14 mouse cellular contexts compared by ENCODE assay signal in the genomic region with DNA sequence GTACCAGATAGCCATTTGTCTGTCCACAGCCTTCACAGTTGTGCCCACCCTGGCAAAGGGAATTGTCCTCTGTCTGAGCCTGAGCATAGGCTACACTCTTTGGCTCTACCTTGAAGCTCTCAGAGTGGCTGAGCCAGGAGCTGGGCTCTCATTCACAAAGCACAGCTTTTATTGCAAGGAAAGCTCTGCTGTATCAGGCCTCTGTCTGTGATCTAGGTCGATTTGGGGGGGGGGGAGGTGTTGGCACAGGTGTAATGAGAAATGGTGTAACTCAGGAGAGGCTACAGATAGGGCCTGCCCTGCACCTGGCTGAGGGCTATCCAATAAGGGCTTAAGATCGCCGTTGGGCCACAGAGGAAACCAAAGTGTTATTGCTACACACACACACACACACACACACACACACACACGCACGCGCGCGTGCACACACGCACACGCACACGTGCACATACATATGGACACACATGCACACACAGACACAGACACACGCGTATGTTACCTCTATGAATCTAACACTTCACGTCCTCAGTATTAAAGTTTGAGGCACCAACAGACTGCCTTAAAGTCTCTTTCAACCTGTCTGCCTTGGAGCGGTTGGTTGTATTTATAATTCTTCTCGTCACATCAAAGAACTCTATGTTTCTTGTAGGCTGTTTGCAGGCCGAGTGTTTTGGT.
A peak's percentile ranks its signal among the peaks of the same experiment; 100 is the strongest.
DNase-seq lines count a peak whose midpoint lies in the region; ATAC-seq and TF ChIP-seq lines count a peak whose summit lies in the region.
"Had no signal": no experiment of that assay in that cellular context is flagged by ENCODE, and none has a peak within 500 bp of the region (broad histone marks: within the 10 kb centered on the region; RNA-seq: fewer than 3 reads in every experiment).

No protein-coding gene starts in this region.

- 0 out of 2 replicates have a peak overlapping the region, but pooled peaks have one; percentile 18 for H3K4me2 ChIP-seq in hindbrain, postnatal 0 days (ENCODE audit: low read depth, low read length)
- no peak overlapping the region for H3K4me2 ChIP-seq in midbrain, embryonic 15.5 days
- H3K4me2 ChIP-seq in lung, postnatal 0 days (replicated peaks; ENCODE audit: low read depth, low read length) = no peak overlapping the region
- H3K4me2 ChIP-seq: heart, embryonic 13.5 days; limb, embryonic 12.5 days; lung, embryonic 14.5 days had no signal

- WGBS in hindbrain, postnatal 0 days = 88% methylated on average over 17 of the region's 17 CpGs
- WGBS in hindbrain, embryonic 10.5 days = 90% methylated on average over 17 of the region's 17 CpGs
- 82% methylated on average over 17 of the region's 17 CpGs for WGBS in thymus, adult 2 months
- 87% methylated on average over 17 of the region's 17 CpGs for WGBS in midbrain, embryonic 15.5 days
- 87% methylated on average over 17 of the region's 17 CpGs for WGBS in lung, postnatal 0 days

- H3K27me3 ChIP-seq in hindbrain, postnatal 0 days (ENCODE audit: insufficient read depth, low read length) = no peaks in the 10 kb centered on the region
- peaks cover 99% of the 10 kb centered on the region for H3K27me3 ChIP-seq in hindbrain, embryonic 10.5 days (ENCODE audit: insufficient read depth, poor library complexity, severe bottlenecking)
- H3K27me3 ChIP-seq in thymus, adult 2 months (ENCODE audit: control insufficient read depth, insufficient read depth, low read length) = no peaks in the 10 kb centered on the region
- H3K27me3 ChIP-seq in midbrain, embryonic 15.5 days (replicated peaks) = peaks cover 67% of the 10 kb centered on the region
- H3K27me3 ChIP-seq in lung, postnatal 0 days (replicated peaks; ENCODE audit: insufficient read depth, low read length) = no peaks in the 10 kb centered on the region

- peak; percentile 3 for DNase-seq in adrenal gland, postnatal 14 days
- DNase-seq in adrenal gland, postnatal 25 days = no peak
- no peak for DNase-seq in hindbrain, postnatal 0 days (ENCODE audit: low spot score)
- DNase-seq in hindbrain, embryonic 10.5 days (ENCODE audit: low spot score) = no peak
- no peak for DNase-seq in thymus, adult 2 months
- no peak for DNase-seq in thymus, postnatal 25 days
- DNase-seq in lung, postnatal 0 days (ENCODE audit: low spot score) = no peak
- DNase-seq: layer of hippocampus, adult 9-11 months; lung, embryonic 14.5 days had no signal

- H3K9me3 ChIP-seq in hindbrain, postnatal 0 days (ENCODE audit: low read length) = no peaks in the 10 kb centered on the region
- H3K9me3 ChIP-seq in hindbrain, embryonic 10.5 days = no peaks in the 10 kb centered on the region
- H3K9me3 ChIP-seq in midbrain, embryonic 15.5 days = no peaks in the 10 kb centered on the region
- H3K9me3 ChIP-seq in lung, postnatal 0 days (ENCODE audit: low read length) = no peaks in the 10 kb centered on the region
- H3K9me3 ChIP-seq: G1E; heart, embryonic 13.5 days; limb, embryonic 12.5 days; megakaryocyte, embryonic 14.5 days had no signal

- no peak overlapping the region for H3K4me3 ChIP-seq in hindbrain, postnatal 0 days (ENCODE audit: low read length)
- H3K4me3 ChIP-seq in hindbrain, embryonic 10.5 days = no peak overlapping the region
- no peak overlapping the region for H3K4me3 ChIP-seq in thymus, adult 2 months (ENCODE audit: control insufficient read depth, insufficient read depth, low read length)
- H3K4me3 ChIP-seq in midbrain, embryonic 15.5 days = no peak overlapping the region
- H3K4me3 ChIP-seq in lung, postnatal 0 days (ENCODE audit: low read depth, low read length) = no peak overlapping the region
- H3K4me3 ChIP-seq: heart, embryonic 13.5 days; limb, embryonic 12.5 days; megakaryocyte, embryonic 14.5 days had no signal

- H3K9ac ChIP-seq in hindbrain, postnatal 0 days (replicated peaks; ENCODE audit: low read length) = no peak overlapping the region
- no peak overlapping the region for H3K9ac ChIP-seq in midbrain, embryonic 15.5 days
- H3K9ac ChIP-seq in lung, postnatal 0 days (replicated peaks; ENCODE audit: low read depth) = no peak overlapping the region
- H3K9ac ChIP-seq: heart, embryonic 13.5 days; limb, embryonic 12.5 days; lung, embryonic 14.5 days had no signal

- peaks cover 11% of the 10 kb centered on the region; the same call in 1 of the 2 replicates for H3K4me1 ChIP-seq in hindbrain, postnatal 0 days (ENCODE audit: insufficient read depth, low read length)
- H3K4me1 ChIP-seq in hindbrain, embryonic 10.5 days (replicated peaks) = peaks cover 12% of the 10 kb centered on the region
- peaks cover 21% of the 10 kb centered on the region for H3K4me1 ChIP-seq in thymus, adult 2 months (replicated peaks; ENCODE audit: control insufficient read depth, insufficient read depth, low read length)
- peaks cover 14% of the 10 kb centered on the region for H3K4me1 ChIP-seq in midbrain, embryonic 15.5 days
- H3K4me1 ChIP-seq in lung, postnatal 0 days (ENCODE audit: insufficient read depth, low read depth, low read length) = peaks cover 7% of the 10 kb centered on the region

- no peak for TF ChIP-seq CTCF in hindbrain, postnatal 0 days (IDR thresholded peaks at IDR 0.05; ENCODE audit: low read depth)
- TF ChIP-seq CTCF in thymus, adult 2 months (IDR thresholded peaks at IDR 0.05; ENCODE audit: borderline replicate concordance, control insufficient read depth, extremely low read depth, insufficient read depth, low read length, poor library complexity) = no peak
- no peak for TF ChIP-seq CTCF in lung, postnatal 0 days (IDR thresholded peaks at IDR 0.05)

- H3K27ac ChIP-seq in hindbrain, postnatal 0 days = peak overlapping the region; percentile 45; the same call in 1 of the 2 replicates
- H3K27ac ChIP-seq in hindbrain, embryonic 10.5 days = no peak overlapping the region
- H3K27ac ChIP-seq in thymus, adult 2 months (ENCODE audit: control insufficient read depth, insufficient read depth, low read length) = peak overlapping the region; percentile 50; the same call in 1 of the 2 replicates
- no peak overlapping the region for H3K27ac ChIP-seq in midbrain, embryonic 15.5 days
- no peak overlapping the region for H3K27ac ChIP-seq in lung, postnatal 0 days (ENCODE audit: low read length)
- H3K27ac ChIP-seq: heart, embryonic 13.5 days; limb, embryonic 12.5 days had no signal

- no peak for TF ChIP-seq EP300 in lung, postnatal 0 days (IDR thresholded peaks at IDR 0.05)

- no peaks in the 10 kb centered on the region for H3K36me3 ChIP-seq in hindbrain, postnatal 0 days (ENCODE audit: insufficient read depth, low read length)
- no peaks in the 10 kb centered on the region for H3K36me3 ChIP-seq in hindbrain, embryonic 10.5 days
- H3K36me3 ChIP-seq in thymus, adult 2 months (ENCODE audit: control insufficient read depth, insufficient read depth, low read length) = 0 out of 2 replicates have a peak, but pooled peaks cover 3% of the 10 kb centered on the region
- H3K36me3 ChIP-seq in midbrain, embryonic 15.5 days (replicated peaks) = no peaks in the 10 kb centered on the region
- H3K36me3 ChIP-seq in lung, postnatal 0 days (ENCODE audit: insufficient read depth, low read length) = no peaks in the 10 kb centered on the region

- ATAC-seq in hindbrain, postnatal 0 days = no peak
- ATAC-seq in midbrain, embryonic 15.5 days (replicated peaks) = no peak
- no peak for ATAC-seq in lung, postnatal 0 days

- no peak for TF ChIP-seq POLR2A in thymus, adult 2 months (IDR thresholded peaks at IDR 0.05; ENCODE audit: control insufficient read depth, extremely low read depth, insufficient read depth, low read length, poor library complexity)

Comparison
In these comparisons a context has a peak if more than half of its experiments do, and no peak if none do; other contexts are left out.
1. H3K27ac ChIP-seq: peak in hindbrain, postnatal 0 days (single experiment) and thymus, adult 2 months (single experiment); none in hindbrain, embryonic 10.5 days (single experiment), midbrain, embryonic 15.5 days (single experiment) and lung, postnatal 0 days (single experiment).